Mouse (Mus musculus): ENCODE data around the gene Zfp600.
"Not testable (repeated sequence)": the region's sequence is repeated elsewhere in the genome, so short reads cannot be mapped to it uniquely, and the experiment has no call there.

Gene Zfp600

DNA sequence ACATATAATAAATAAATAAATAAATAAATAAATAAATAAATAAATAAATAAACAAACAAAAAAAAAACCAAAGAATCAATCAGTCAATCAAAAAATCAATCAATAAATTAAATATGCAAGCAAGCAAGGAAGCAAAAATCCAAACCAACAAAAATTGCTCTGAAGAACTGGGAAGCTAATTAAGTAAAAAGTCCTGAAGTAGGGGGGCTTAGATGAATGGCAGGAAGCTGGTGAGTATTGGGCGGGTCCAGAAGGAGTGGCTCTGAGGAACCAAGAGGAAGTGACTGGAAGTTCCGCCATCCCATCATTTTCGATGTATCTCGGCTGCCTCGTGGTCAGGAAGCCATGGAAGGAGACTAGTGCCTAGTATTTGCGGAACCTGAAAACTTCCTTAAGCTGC is at the start of gene Zfp600:
Gene Zfp600, plus strand, starts transcription at position 301 of the 400 bp plus-strand sequence.
- DNase-seq (ENCODE audit: low read depth), result not testable (repeated sequence)

DNA sequence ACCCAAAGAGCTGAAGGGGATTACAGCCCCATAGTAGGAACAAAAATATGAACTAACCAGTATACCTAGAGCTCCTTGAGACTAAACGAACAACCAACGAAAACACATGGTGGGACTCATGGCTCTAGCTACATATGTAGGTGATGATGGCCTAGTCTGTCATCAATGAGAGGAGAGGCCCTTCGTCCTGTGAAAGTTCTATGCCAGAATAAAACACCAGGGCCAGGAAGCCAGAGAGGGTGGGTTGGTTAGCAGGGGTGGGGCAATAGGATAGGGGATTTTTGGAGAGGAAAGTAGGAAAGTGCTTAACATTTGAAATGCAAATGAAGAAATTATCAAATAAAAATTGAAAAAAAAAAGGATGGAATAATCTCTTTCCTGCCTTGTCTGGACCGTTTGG is 6.3 kb downstream of the Zfp600 start:
- not testable (repeated sequence) for DNase-seq (ENCODE audit: low read depth)

DNA sequence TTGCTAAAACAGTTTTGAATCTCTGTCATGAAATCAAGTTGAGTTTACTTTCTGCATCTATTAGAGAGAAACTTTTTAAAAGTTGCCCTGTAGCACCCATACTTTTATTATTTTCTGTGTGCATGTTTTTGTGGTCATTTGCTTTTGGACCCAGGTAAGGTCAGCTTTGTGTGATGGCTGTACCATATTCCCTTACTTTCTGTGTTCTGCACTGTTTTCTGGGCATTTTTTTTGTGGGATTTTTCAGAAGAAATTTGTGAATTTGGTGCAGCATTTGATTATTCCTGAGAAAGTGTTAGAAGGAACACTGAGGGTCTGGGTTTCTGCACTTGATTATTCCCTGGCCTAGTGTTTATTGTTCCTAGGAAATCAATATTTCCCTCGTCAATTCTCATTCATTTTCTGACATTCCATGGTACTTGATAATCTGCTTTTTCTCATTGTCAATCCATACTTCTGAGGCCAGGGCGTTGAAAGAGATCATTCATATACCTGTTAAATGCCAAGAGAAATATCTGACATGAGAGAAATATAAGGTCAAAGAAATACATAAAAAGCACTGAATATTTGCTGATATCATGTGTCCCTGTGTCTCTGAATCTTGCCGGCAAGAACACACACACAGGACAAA is 10.7 kb downstream of the Zfp600 start:
- DNase-seq (ENCODE audit: low read depth), result not testable (repeated sequence)

DNA sequence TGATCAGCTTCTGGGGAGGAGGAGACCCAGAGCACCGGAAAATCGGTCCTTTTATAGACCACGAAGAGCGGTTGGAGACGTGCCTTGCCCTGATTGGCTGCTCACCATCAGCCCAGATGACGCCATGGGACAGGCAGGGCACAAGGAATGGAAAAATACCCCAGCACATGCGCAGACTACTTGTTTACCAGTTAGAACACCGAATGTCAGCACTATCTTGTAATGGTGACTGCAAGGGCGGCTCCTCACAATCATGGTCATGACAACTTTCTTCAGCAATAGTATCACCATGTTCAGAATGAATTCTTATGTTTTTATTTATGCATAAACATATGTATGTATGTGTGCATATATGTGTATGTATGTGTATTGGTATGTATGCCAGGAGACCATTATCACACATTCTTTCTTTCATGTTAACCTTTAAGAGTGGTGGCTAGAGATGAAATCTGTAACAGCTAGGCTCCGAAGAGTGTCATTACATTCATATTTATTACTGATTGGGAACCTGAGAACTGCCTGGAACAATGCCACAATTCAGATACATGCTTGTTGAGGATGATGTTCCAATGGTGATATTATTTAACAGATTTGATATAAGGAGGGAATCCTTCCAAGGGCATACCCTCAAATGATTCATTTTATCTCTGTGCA is 11.4 kb downstream of the Zfp600 start:
- not testable (repeated sequence) for DNase-seq (ENCODE audit: low read depth)

DNA sequence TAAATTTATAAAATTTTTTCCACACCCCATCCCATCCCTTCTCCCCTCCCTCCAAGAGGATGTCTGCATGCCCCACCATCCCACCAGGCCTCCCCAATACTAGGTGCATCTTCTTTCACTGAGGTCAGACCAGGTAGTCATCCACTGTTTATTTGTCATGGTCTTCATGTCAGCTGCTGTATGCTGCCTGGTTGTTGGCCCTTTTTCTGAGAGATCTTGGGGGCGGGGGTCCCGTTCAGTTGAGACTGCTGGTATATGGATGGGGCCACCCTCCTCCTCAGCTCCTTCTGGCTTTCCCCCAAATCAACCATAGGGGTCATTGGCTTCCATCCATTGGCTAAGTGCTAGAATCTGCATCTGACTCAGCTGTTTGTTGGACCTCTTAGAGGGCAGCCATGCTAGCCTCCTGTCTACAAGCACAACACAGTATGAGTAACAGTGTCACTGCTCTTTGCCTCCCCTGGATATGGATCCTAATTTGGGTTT is 12.1 kb downstream of the Zfp600 start:
- not testable (repeated sequence) for DNase-seq (ENCODE audit: low read depth)

DNA sequence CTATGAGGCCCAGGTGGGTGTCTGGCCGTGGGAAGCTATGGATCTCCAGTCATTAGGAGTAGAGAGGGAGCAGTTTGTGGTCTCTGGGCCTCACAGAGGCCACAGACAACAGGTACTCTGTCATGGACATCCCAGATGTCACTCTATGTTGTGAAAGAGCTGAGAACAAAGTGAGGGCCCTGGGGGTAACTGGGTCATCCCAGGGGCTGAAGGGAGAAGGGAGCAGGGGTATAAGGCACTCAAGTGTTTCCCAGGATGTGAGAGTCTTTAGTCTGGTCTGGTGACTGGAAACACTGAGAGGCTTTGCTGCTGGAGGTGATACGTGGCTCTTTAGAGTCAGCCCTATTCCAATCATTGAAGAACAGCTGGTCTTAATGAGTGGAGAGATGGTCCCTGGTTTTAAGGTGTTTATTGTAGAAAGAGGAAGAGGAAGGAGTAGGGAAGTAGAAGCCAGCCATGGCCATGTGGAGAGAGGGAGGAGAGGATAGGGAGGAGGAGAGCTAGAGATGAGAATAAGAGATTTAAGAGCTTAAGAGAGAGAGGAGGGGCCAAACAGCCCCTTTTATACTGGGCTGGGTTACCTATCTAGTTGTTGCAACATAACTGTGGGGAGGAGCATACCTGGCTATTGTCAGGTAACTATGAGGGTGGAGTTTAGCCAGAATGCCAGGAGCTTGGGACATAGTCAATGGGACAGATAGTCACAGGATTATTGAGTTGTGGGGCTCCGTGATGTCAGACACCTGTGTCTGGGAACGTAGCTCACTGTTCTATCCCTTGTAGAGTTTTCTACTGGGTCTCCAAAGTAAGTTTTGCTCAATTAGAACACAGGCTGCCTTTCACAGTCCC is 17.0 kb downstream of the Zfp600 start:
- not testable (repeated sequence) for DNase-seq (ENCODE audit: low read depth)

DNA sequence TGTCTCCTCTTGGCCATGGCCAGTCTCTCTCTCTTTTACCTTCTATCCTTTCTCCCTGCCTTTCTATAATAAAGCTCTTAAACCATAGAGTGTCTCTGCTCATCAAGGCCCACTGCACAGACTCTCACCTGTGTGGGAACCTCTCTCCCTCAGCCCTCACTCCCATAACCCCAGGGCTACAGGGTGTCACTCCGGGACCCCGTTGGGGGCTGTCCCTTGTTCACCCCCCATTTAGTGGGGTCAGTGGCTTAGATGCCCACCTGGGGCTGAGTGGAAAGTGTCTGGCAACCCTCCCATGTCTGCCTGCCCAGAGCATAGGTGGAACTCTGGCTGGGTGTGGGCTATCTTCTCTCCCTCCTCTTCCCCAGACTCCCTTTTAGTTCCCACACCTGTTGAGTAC is 47.7 kb downstream of the Zfp600 start:
- not testable (repeated sequence) for DNase-seq (ENCODE audit: low read depth)

DNA sequence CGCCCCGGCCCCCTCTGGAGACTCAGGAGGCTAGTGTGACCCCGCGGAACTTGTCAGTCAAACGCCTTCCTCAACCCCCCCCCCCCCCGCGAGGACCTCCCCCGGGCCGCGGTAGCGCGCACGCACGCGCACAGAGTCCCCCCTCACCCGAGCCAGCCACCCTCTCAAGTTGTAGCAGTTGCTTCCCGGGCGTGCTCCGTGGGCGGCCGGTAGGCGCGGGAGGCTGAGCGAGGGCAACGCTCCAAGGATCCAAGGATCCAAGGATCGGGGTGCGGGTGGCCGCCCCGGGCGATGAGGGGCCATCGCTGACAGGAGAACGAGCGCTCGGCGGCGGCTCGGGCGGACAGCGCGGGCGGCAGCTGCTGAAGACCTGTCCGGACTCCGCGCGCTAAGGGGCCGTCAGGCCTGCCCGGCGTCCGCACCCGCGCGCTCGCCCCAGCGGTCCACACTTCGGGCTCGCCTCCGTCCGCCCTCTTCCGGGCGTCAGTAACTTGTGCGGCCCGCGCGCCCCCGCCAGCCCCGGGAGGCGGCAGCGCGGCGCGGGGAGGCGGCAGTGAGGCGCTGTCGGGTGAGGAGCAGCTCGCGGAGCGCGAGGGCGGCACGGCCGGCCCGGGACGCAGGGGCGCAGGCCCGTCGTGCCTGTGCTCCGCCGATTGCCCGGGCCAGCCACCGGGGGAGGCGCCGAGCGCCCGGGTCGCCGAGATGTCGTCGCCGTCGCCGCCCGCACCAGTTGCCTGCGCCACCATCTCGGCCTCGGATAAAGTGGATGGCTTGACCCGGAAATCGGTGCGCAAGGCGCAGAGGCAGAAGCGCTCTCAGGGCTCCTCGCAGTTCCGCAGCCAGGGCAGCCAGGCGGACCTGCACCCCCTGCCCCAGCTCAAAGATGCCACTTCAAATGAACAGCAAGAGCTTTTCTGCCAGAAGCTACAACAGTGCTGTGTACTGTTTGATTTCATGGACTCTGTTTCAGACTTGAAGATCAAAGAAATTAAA is 82.9 kb downstream of the Zfp600 start:
- DNase-seq (ENCODE audit: low read depth), result not testable (repeated sequence)

DNA sequence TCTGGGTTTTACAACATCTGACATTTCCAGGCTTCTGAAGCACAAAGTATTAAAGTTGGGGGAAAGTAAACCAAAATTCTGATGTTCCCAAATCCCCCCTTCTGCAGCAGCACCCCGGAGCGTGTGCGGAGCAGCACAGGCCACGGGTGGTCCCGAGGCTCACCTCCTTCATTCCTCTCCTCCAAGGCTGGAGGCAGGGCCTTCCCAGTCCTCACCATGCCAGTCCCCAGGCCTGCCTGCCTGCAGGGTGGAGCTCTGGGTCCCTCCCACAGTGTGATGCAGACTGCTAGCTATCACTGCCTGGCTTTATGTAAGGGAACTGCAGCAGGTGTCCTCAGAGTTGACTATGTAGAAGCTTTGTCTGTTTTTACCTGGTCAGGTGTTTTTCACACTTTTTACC is 85.5 kb downstream of the Zfp600 start:
- DNase-seq (ENCODE audit: low read depth), result not testable (repeated sequence)

Measured in 416B (cell line).